Mouse (Mus musculus) cerebellum, adult 9-11 months (tissue): ENCODE results near the gene Dnajb1.
"Not testable (repeated sequence)": the region's sequence is repeated elsewhere in the genome, so short reads cannot be mapped to it uniquely, and the experiment has no call there.

ENCODE experiments used
- DNase-seq: peaks from one replicate; pipeline ENCODE4 v3.0.0; 2022

The Dnajb1 gene

GRCm38 (mm10) chr8:83578131-83579055, 29.6 kb upstream of the Dnajb1 start:
- DNase-seq = peak; percentile 19

GRCm38 (mm10) chr8:83579676-83580075, 28.3 kb upstream of the Dnajb1 start:
- peak; percentile 7 for DNase-seq

- DNase-seq = peak; percentile 31
These were observed 27.2 kb upstream of the Dnajb1 start for GRCm38 (mm10) chr8:83580826-83581225.

- DNase-seq = peak; percentile 50
These were observed 25.8 kb upstream of the Dnajb1 start for GRCm38 (mm10) chr8:83582226-83582625.

- peak; percentile 12 for DNase-seq
These were observed 24.8 kb upstream of the Dnajb1 start for GRCm38 (mm10) chr8:83583236-83583635.

- DNase-seq = peak; percentile 53
These were observed 23.2 kb upstream of the Dnajb1 start for GRCm38 (mm10) chr8:83584771-83585170.

GRCm38 (mm10) chr8:83585333-83585732, 22.7 kb upstream of the Dnajb1 start:
- peak; percentile 73 for DNase-seq

GRCm38 (mm10) chr8:83587644-83588043, 20.3 kb upstream of the Dnajb1 start:
- no peak for DNase-seq

GRCm38 (mm10) chr8:83588886-83589285, 19.1 kb upstream of the Dnajb1 start:
- DNase-seq = no peak

- DNase-seq = no peak
These were observed 17.4 kb upstream of the Dnajb1 start for GRCm38 (mm10) chr8:83590488-83591023.

GRCm38 (mm10) chr8:83592682-83593081, 15.3 kb upstream of the Dnajb1 start:
- no peak for DNase-seq

- no peak for DNase-seq
These were observed 14.4 kb upstream of the Dnajb1 start for GRCm38 (mm10) chr8:83593325-83594166.

- peak; percentile 99 for DNase-seq
These were observed 13.6 kb upstream of the Dnajb1 start for GRCm38 (mm10) chr8:83594167-83595049.

- not testable (repeated sequence) for DNase-seq
These were observed 13.0 kb upstream of the Dnajb1 start for GRCm38 (mm10) chr8:83595050-83595345.

- no peak for DNase-seq
These were observed 11.6 kb upstream of the Dnajb1 start for GRCm38 (mm10) chr8:83596369-83596768.

- DNase-seq = no peak
These were observed 9.8 kb upstream of the Dnajb1 start for GRCm38 (mm10) chr8:83598146-83598545.

- no peak for DNase-seq
These were observed 8.2 kb upstream of the Dnajb1 start for GRCm38 (mm10) chr8:83599814-83600213.

- no peak for DNase-seq
These were observed 5.4 kb upstream of the Dnajb1 start for GRCm38 (mm10) chr8:83602650-83603029.

- DNase-seq = no peak
These were observed 421 bp downstream of the Dnajb1 start for GRCm38 (mm10) chr8:83608398-83608829.

GRCm38 (mm10) chr8:83609086-83609485, 1.1 kb downstream of the Dnajb1 start:
- no peak for DNase-seq

GRCm38 (mm10) chr8:83609547-83610180, 1.7 kb downstream of the Dnajb1 start:
- DNase-seq = no peak

- DNase-seq = no peak
These were observed 3.9 kb downstream of the Dnajb1 start for GRCm38 (mm10) chr8:83611921-83612320.
